Mouse (Mus musculus): Measurements from ENCODE around the gene Pacrg. TPM values are rescaled to one million over a fixed set of nuclear protein-coding genes. Genes with fewer than 3 reads are reported as not detected.

Gene Pacrg
- polyA plus RNA-seq, 1 experiment from 2014 or later, result 2.6 TPM

DNA sequence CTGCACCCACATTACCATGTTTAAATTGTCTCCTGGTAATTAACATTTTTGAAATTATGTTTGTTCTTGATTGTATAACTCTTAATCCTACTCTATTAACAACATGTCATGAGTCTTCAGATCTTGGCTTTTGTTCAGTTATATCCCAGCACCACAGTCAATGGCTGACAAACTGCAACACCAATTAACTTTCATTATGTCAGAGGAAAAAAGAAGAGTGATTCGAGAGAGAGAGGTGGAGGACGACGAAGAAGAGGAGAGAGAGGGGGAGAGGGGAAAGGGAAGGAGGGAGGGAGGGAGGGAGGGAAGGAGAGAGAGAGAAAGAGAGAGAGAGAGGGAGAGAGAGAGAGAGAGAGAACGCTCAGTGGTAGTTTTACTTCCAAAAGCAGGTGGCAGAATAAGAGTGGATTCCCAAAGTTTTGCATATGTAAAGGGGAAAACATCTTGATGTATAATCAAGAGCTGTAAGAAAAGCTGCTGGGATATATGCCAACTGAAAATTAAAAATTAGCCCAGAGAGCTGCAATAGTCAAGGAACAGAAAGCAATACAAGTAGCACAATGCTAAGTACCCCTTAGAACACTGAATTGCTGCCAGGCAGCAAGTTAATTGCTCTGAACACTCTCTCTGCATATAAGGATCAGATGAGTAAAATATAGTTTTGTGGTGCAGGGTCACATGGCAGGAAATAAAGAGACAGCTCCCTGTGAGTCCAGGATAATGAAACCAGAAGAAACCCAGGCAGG lies 107.6 kb downstream of the Pacrg start:
- Histone ChIP-seq H3K27me3 (ENCODE audit: poor library complexity, severe bottlenecking) (no peaks in the 10 kb centered on the region), H3K9me3 (no peaks in the 10 kb centered on the region), H3K4me3 (no peak overlapping the region), H3K27ac (no peak overlapping the region; the same call in 1 of the 2 replicates), H3K36me3 (replicated peaks) (no peaks in the 10 kb centered on the region), H3K4me1 (peaks cover 46% of the 10 kb centered on the region)
- DNase-seq (ENCODE audit: extremely low spot score, low spot score), result no peak
- 36% methylated on average over 4 of the region's 4 CpGs for WGBS

DNA sequence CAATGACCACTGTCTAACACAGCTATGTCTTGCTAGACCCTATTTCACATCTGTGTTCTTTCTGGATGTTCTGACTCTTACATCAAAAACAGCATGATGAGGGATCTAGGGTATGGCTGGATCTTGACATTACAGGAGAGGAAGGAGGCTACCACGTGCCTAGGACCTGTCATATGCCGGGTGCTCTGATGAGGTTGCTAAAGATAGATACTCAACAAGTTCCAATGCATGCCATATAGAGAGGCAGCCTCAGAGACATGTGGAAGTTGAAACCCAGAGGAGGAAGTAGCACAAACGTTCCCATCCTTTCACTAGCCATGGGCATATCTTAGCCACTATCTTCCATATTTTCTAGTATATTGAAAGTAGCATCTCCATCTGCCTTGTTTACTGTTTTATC lies 115.3 kb downstream of the Pacrg start:
- Histone ChIP-seq H3K9me3 (no peaks in the 10 kb centered on the region), H3K4me1 (peaks cover 2% of the 10 kb centered on the region), H3K4me3 (no peak overlapping the region), H3K27me3 (ENCODE audit: poor library complexity, severe bottlenecking) (no peaks in the 10 kb centered on the region), H3K27ac (no peak overlapping the region), H3K36me3 (replicated peaks) (no peaks in the 10 kb centered on the region)
- DNase-seq (ENCODE audit: extremely low spot score, low spot score), result no peak
- WGBS, result 95% methylated on average over 3 of the region's 3 CpGs

DNA sequence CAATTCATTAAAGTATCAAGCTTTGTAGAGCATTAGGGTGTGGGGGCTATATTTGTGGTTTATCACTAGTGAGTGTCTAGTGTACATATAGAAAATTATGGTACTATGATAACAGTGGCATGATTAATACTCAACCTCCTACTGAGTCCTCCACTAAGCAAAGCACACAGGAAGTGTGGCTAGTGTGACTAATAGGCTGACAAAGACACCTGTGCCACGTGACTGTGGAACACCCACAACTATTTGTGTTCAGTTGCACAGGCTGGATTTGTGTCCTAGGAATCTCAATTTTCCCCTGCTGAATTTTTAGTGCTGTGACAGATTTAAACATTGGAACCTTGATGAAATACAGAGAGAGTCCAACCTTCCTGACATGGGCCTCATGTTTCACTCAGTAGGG lies 118.5 kb downstream of the Pacrg start:
- no peaks in the 10 kb centered on the region for H3K27me3 ChIP-seq (ENCODE audit: poor library complexity, severe bottlenecking)

GRCm38 (mm10) chr17:10717148-10717547 lies 123.0 kb downstream of the Pacrg start:
- 95% methylated on average over 1 of the region's 1 CpGs for WGBS
- Histone ChIP-seq H3K27ac (no peak overlapping the region), H3K36me3 (replicated peaks) (no peaks in the 10 kb centered on the region), H3K4me3 (no peak overlapping the region), H3K4me1 (peaks cover 10% of the 10 kb centered on the region), H3K27me3 (ENCODE audit: poor library complexity, severe bottlenecking) (no peaks in the 10 kb centered on the region), H3K9me3 (no peaks in the 10 kb centered on the region)
- no peak for DNase-seq (ENCODE audit: extremely low spot score, low spot score)

More for the DNA sequence above, 118.5 kb downstream of the Pacrg start:
- H3K4me3 ChIP-seq, result no peak overlapping the region
- H3K36me3 ChIP-seq (replicated peaks), result no peaks in the 10 kb centered on the region
- no peak overlapping the region for H3K27ac ChIP-seq
- WGBS, result 77% methylated on average over 1 of the region's 1 CpGs
- H3K9me3 ChIP-seq, result no peaks in the 10 kb centered on the region
- peaks cover 10% of the 10 kb centered on the region for H3K4me1 ChIP-seq
- no peak for DNase-seq (ENCODE audit: extremely low spot score, low spot score)

DNA sequence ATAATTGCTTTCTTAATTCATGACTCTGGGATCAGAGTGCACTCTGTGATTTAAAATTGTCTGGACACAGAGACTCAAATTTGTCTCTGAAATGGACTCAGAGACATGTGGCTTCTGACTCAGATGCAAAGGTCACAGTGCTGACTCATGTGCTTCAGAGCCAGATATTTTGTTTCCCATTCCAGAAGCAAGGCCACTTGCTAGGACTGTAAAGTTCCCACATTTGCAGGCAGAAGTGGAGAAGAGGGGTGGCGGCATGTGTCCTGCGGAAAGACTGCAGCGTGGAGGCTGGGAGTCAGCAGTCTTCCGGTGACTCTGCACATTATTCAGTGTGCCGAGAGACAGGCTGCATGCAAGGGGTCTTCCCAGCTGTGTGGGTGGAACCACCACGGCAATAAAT lies 137.3 kb downstream of the Pacrg start:
- no peak for DNase-seq (ENCODE audit: extremely low spot score, low spot score)
- no peak overlapping the region for H3K27ac ChIP-seq
- H3K4me3 ChIP-seq, result no peak overlapping the region
- H3K9me3 ChIP-seq, result no peaks in the 10 kb centered on the region
- no peaks in the 10 kb centered on the region for H3K27me3 ChIP-seq (ENCODE audit: poor library complexity, severe bottlenecking)
- H3K36me3 ChIP-seq (replicated peaks), result no peaks in the 10 kb centered on the region
- peaks cover 12% of the 10 kb centered on the region for H3K4me1 ChIP-seq
- WGBS, result 82% methylated on average over 6 of the region's 6 CpGs

DNA sequence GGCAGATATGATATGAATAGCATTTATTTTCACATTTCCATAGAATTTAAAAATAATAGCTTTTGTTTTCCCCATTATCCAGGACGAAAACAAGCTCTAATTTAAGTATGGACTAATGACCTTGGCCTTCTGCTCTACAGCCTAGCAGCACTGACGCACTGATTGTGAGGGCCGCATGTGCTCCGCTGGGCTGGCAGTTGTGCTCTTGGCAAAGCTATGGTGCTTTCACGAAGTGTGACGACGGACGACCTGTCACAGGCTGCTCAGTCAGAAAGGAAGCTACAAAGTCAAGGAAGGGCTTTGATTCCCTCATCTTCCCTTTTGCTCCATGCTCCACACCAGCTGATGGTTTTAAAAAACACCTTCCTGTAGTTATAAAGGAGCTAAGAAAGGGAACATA lies 142.1 kb downstream of the Pacrg start:
- no peak for DNase-seq (ENCODE audit: extremely low spot score, low spot score)
- 81% methylated on average over 8 of the region's 8 CpGs for WGBS
- Histone ChIP-seq H3K4me1 (peaks cover 12% of the 10 kb centered on the region), H3K4me3 (no peak overlapping the region), H3K27me3 (ENCODE audit: poor library complexity, severe bottlenecking) (no peaks in the 10 kb centered on the region), H3K27ac (no peak overlapping the region), H3K36me3 (replicated peaks) (no peaks in the 10 kb centered on the region), H3K9me3 (no peaks in the 10 kb centered on the region)

DNA sequence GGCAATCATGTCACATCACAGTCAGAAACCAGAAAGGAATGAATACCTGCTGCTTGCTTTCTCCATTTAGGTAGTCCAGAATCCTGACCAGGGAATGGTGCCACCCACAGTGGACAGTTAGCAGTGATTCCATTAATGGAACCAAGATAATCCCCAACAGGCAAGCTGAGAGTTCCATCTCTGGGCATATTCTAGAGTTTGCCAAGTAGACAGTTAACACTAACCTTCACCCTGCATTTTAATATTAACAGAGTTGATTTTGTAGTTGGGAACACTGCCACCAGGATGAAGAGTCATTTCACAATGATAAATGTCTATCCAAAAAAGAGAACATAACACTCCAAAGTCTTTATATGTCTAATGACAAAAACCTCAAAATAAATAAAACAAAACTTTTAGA lies 144.7 kb downstream of the Pacrg start:
- DNase-seq (ENCODE audit: extremely low spot score, low spot score), result no peak

DNA sequence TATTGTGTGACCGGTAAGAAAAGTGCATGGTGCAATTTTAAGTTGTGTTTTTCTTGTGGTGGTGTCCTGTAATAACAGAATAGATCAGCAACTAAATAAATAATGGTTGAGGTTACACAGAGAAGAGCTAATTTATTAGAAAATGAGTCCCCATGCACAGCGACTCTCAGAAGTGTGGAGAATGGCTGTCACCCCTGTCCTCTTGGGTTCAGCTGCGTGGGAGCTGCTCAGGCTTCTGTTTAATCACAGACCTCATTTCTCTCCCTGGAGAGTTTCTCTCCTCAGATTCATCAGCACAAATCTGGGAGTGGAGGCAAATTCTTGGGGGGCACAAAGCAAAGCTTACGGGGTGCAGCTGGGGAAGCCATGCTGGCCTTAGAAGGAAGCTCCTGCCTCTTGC lies 163.0 kb downstream of the Pacrg start:
- no peaks in the 10 kb centered on the region for H3K27me3 ChIP-seq (ENCODE audit: poor library complexity, severe bottlenecking)
- 87% methylated on average over 4 of the region's 4 CpGs for WGBS

More for the DNA sequence above, 144.7 kb downstream of the Pacrg start:
- no peak overlapping the region for H3K4me3 ChIP-seq
- no peaks in the 10 kb centered on the region for H3K27me3 ChIP-seq (ENCODE audit: poor library complexity, severe bottlenecking)
- H3K4me1 ChIP-seq, result 0 out of 2 replicates have a peak, but pooled peaks cover 3% of the 10 kb centered on the region
- H3K27ac ChIP-seq, result no peak overlapping the region
- H3K36me3 ChIP-seq (replicated peaks), result no peaks in the 10 kb centered on the region
- H3K9me3 ChIP-seq, result no peaks in the 10 kb centered on the region

GRCm38 (mm10) chr17:10675536-10675935 lies 164.6 kb downstream of the Pacrg start:
- DNase-seq (ENCODE audit: extremely low spot score, low spot score), result no peak
- Histone ChIP-seq H3K4me1 (no peaks in the 10 kb centered on the region), H3K4me3 (no peak overlapping the region), H3K36me3 (replicated peaks) (no peaks in the 10 kb centered on the region), H3K27ac (no peak overlapping the region), H3K9me3 (no peaks in the 10 kb centered on the region), H3K27me3 (ENCODE audit: poor library complexity, severe bottlenecking) (no peaks in the 10 kb centered on the region)
- WGBS, result 79% methylated on average over 5 of the region's 5 CpGs

More for the DNA sequence above, 163.0 kb downstream of the Pacrg start:
- H3K36me3 ChIP-seq (replicated peaks), result no peaks in the 10 kb centered on the region
- no peaks in the 10 kb centered on the region for H3K4me1 ChIP-seq
- no peak for DNase-seq (ENCODE audit: extremely low spot score, low spot score)
- H3K9me3 ChIP-seq, result no peaks in the 10 kb centered on the region
- no peak overlapping the region for H3K4me3 ChIP-seq
- no peak overlapping the region for H3K27ac ChIP-seq

- no peaks in the 10 kb centered on the region for H3K36me3 ChIP-seq (replicated peaks)
- no peaks in the 10 kb centered on the region for H3K9me3 ChIP-seq
- H3K27me3 ChIP-seq (ENCODE audit: poor library complexity, severe bottlenecking), result no peaks in the 10 kb centered on the region
- DNase-seq (ENCODE audit: extremely low spot score, low spot score), result no peak
- no peaks in the 10 kb centered on the region for H3K4me1 ChIP-seq
- no peak overlapping the region for H3K27ac ChIP-seq
- 76% methylated on average over 3 of the region's 3 CpGs for WGBS
- H3K4me3 ChIP-seq, result no peak overlapping the region
Observed at GRCm38 (mm10) chr17:10675048-10675447, 165.1 kb downstream of the Pacrg start.

DNA sequence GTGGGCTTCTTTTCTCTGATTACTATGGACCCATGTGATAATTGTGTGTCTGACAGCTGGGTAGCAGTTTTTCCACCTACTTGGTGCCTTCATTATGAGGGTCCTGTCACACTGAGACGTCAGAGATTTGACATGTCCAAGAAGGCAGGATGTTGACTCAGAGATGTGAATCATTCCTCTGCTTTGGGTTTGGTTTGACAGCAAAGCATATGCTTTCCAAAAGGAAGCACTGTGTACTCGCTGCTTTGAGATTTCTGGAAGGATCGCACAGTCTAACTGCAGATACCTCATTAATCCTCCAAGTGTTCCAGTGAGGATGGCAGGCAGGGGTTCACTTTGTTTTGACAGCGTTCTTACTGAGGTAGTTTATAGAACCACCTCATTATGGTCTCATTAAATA lies 178.8 kb downstream of the Pacrg start:
- Histone ChIP-seq H3K27ac (no peak overlapping the region), H3K36me3 (replicated peaks) (no peaks in the 10 kb centered on the region), H3K4me3 (no peak overlapping the region), H3K27me3 (ENCODE audit: poor library complexity, severe bottlenecking) (no peaks in the 10 kb centered on the region), H3K4me1 (no peaks in the 10 kb centered on the region), H3K9me3 (no peaks in the 10 kb centered on the region; the same call in 1 of the 2 replicates)
- DNase-seq (ENCODE audit: extremely low spot score, low spot score), result no peak
- 87% methylated on average over 4 of the region's 4 CpGs for WGBS

- Histone ChIP-seq H3K4me3 (no peak overlapping the region), H3K27me3 (ENCODE audit: poor library complexity, severe bottlenecking) (no peaks in the 10 kb centered on the region), H3K27ac (no peak overlapping the region), H3K36me3 (replicated peaks) (no peaks in the 10 kb centered on the region), H3K4me1 (no peaks in the 10 kb centered on the region), H3K9me3 (no peaks in the 10 kb centered on the region)
- 93% methylated on average over 7 of the region's 7 CpGs for WGBS
- no peak for DNase-seq (ENCODE audit: extremely low spot score, low spot score)
Observed at GRCm38 (mm10) chr17:10643604-10644003, 196.5 kb downstream of the Pacrg start.

GRCm38 (mm10) chr17:10639816-10640215 lies 200.3 kb downstream of the Pacrg start:
- Histone ChIP-seq H3K27me3 (ENCODE audit: poor library complexity, severe bottlenecking) (no peaks in the 10 kb centered on the region), H3K36me3 (replicated peaks) (no peaks in the 10 kb centered on the region), H3K9me3 (no peaks in the 10 kb centered on the region), H3K4me3 (no peak overlapping the region), H3K4me1 (no peaks in the 10 kb centered on the region; the same call in 1 of the 2 replicates), H3K27ac (no peak overlapping the region)
- DNase-seq (ENCODE audit: extremely low spot score, low spot score), result no peak
- WGBS, result 82% methylated on average over 1 of the region's 1 CpGs

Measured in forebrain, embryonic 10.5 days (tissue).